Mouse (Mus musculus) cerebellum, postnatal 25 days (tissue): ENCODE measurements around the gene Cend1.

Experiments used
- DNase-seq, 2 experiments: peaks; one replicate each; pipeline ENCODE4 v3.0.0; 2021; ENCODE audit warnings: mixed read lengths in 2 of 2

Cend1 gene

GRCm38 (mm10) chr7:141391625-141392551 lies 37.4 kb downstream of the Cend1 start, which contains the start of gene Taldo1:
Gene Taldo1, plus strand, starts transcription at chr7:141392199.
- DNase-seq, result peak; percentile 96 to 98

- DNase-seq, result no peak
Measured at GRCm38 (mm10) chr7:141390326-141391259, 38.7 kb downstream of the Cend1 start.

- DNase-seq, result no peak
Measured at GRCm38 (mm10) chr7:141388487-141389109, 40.7 kb downstream of the Cend1 start.

GRCm38 (mm10) chr7:141387807-141388486 lies 41.3 kb downstream of the Cend1 start:
- no peak for DNase-seq

GRCm38 (mm10) chr7:141381068-141381835 lies 48.0 kb downstream of the Cend1 start:
- DNase-seq, result no peak

GRCm38 (mm10) chr7:141379584-141379983 lies 49.7 kb downstream of the Cend1 start:
- DNase-seq, result no peak
